Mouse (Mus musculus) embryonic facial prominence, embryonic 13.5 days (tissue): ENCODE data around the gene Zdhhc4. TPM values are rescaled to one million over a fixed set of nuclear protein-coding genes. Genes with fewer than 3 reads are reported as not detected.

Experiments
- ATAC-seq: fragments of 200-750 bp; cut with Nextera tagmentation; 2 replicates; pipeline ENCODE4 v1.8.0; 2017; ENCODE audit warnings: low read depth; ENCODE audit not compliant: insufficient number of reproducible peaks, insufficient read depth, low FRiP score, low TSS enrichment
- H3K27ac ChIP-seq: fragments of 300-500 bp; sonication (generic); 2 replicates; pipeline ENCODE4 v1.5.1; 2015; ENCODE audit warnings: moderate library complexity, mild to moderate bottlenecking, inconsistent platforms
- H3K27me3 ChIP-seq: fragments of 300-500 bp; sonication (generic); 2 replicates; pipeline ENCODE4 v1.6.1; 2015; ENCODE audit warnings: mild to moderate bottlenecking, inconsistent platforms
- H3K36me3 ChIP-seq: fragments of 300-500 bp; sonication (generic); 2 replicates; pipeline ENCODE4 v1.6.1; 2015; ENCODE audit warnings: mild to moderate bottlenecking, inconsistent platforms
- H3K4me1 ChIP-seq: fragments of 300-500 bp; sonication (generic); 2 replicates; pipeline ENCODE4 v1.6.1; 2015; ENCODE audit warnings: inconsistent platforms
- H3K4me2 ChIP-seq: fragments of 300-500 bp; sonication (generic); 2 replicates; pipeline ENCODE4 v1.6.1; 2015; ENCODE audit warnings: moderate library complexity, mild to moderate bottlenecking, inconsistent platforms
- H3K4me3 ChIP-seq: fragments of 300-500 bp; sonication (generic); 2 replicates; pipeline ENCODE4 v1.5.1; 2015; ENCODE audit warnings: mild to moderate bottlenecking, inconsistent platforms
- H3K9ac ChIP-seq: fragments of 300-500 bp; sonication (generic); 2 replicates; pipeline ENCODE4 v1.6.1; 2015; ENCODE audit warnings: mild to moderate bottlenecking, inconsistent platforms
- H3K9me3 ChIP-seq: fragments of 300-500 bp; sonication (generic); 2 replicates; pipeline ENCODE4 v1.6.1; 2016; ENCODE audit warnings: inconsistent platforms
- WGBS: fragments of 180-500 bp; shearing (Covaris S2); methylation state at CpG from one replicate; pipeline ENCODE4 v1.1.7; 2015; ENCODE audit warnings: mixed read lengths; 5-methylcytosine and 5-hydroxymethylcytosine counted together
- polyA plus RNA-seq: library from polyadenylated mRNA; unstranded; fragments of >200 nt; fragmentation: Nextera tagmentation; extraction: Ambion mirVana; gene quantifications from 2 replicates; pipeline ENCODE4 v1.2.1, GENCODE M21; 2015

Gene Zdhhc4
- polyA plus RNA-seq, 1 experiment from 2014 or later: 79.9 TPM

- no peak for ATAC-seq
- Histone ChIP-seq H3K4me3 (no peak overlapping the region), H3K27me3 (peaks cover 17% of the 10 kb centered on the region), H3K9ac (no peak overlapping the region), H3K27ac (no peak overlapping the region), H3K4me2 (no peak overlapping the region), H3K9me3 (no peaks in the 10 kb centered on the region), H3K36me3 (peaks cover 47% of the 10 kb centered on the region), H3K4me1 (peaks cover 11% of the 10 kb centered on the region)
- WGBS: 92% methylated on average over 9 of the region's 9 CpGs
These were observed 31.1 kb downstream of the Zdhhc4 start for GRCm38 (mm10) chr5:143297986-143298385.

- Histone ChIP-seq H3K9me3 (no peaks in the 10 kb centered on the region), H3K27ac (no peak overlapping the region), H3K4me3 (no peak overlapping the region), H3K4me2 (no peak overlapping the region), H3K9ac (no peak overlapping the region), H3K27me3 (peaks cover 44% of the 10 kb centered on the region), H3K36me3 (peaks cover 21% of the 10 kb centered on the region), H3K4me1 (peaks cover 18% of the 10 kb centered on the region)
- 81% methylated on average over 2 of the region's 2 CpGs for WGBS
- ATAC-seq: no peak
These were observed 33.7 kb downstream of the Zdhhc4 start for GRCm38 (mm10) chr5:143295330-143295729.

GRCm38 (mm10) chr5:143294862-143295261 lies 34.2 kb downstream of the Zdhhc4 start:
- Histone ChIP-seq H3K27me3 (peaks cover 48% of the 10 kb centered on the region), H3K9ac (no peak overlapping the region), H3K4me3 (no peak overlapping the region), H3K4me1 (peaks cover 18% of the 10 kb centered on the region), H3K9me3 (no peaks in the 10 kb centered on the region), H3K4me2 (no peak overlapping the region), H3K27ac (no peak overlapping the region), H3K36me3 (peaks cover 16% of the 10 kb centered on the region)
- WGBS: 91% methylated on average over 3 of the region's 3 CpGs
- ATAC-seq: no peak

DNA sequence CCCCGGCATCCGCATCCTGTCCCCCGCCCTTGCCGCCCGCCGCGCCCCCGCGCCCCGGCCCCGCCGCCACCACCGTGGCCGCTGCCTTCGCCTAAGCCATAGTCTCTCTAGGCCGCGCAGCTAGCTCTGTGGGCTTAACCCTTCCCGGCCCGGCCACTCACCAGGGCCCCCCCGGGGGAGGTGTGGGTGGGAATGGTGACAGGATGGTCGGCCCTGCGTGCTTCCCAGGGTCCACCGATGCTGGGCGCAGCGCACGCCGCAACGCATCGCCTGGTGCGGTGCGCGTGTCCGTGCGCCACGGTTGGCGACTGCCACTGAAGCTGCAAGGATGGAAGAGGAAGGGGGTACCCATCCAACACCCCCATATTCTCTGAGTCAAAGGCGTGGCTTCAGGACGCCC lies 35.7 kb downstream of the Zdhhc4 start, which contains the start of gene Zfp853:
Gene Zfp853, minus strand, starts transcription at position 220 of the 400 bp plus-strand sequence.
- peak within 1 kb of the TSS; percentile 77 for H3K9ac ChIP-seq
- 0 out of 2 replicates have a peak, but pooled peaks have one; percentile 38 for ATAC-seq

DNA sequence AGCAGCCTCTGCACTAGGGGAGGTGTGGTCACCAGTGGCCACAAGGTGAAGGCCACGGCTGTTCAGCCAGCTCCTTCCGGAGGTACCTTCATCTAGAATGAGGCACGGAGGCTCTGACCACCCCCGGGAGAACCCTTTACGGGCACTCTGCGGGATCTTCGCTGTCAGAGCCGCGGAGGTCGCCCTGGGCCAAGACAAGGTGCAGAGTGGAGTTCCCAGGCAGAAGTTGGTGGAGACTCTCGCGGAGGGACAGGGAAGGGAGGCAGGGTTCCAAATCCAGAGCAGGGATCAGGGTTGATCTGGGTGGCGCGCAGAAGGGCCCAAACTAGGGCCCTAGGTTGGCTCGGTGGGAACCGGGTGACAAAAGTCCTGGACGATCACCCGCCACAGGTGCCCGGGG lies 36.2 kb downstream of the Zdhhc4 start:
- H3K4me3 ChIP-seq: peak overlapping the region; percentile 58
- H3K36me3 ChIP-seq: no peaks in the 10 kb centered on the region
- 0 out of 2 replicates have a peak overlapping the region, but pooled peaks have one; percentile 4 for H3K27ac ChIP-seq

More for the DNA sequence above, 35.7 kb downstream of the Zdhhc4 start, which contains the start of gene Zfp853:
- peak within 1 kb of the TSS; percentile 95 for H3K4me2 ChIP-seq
- 0 out of 2 replicates have a peak within 1 kb of the TSS, but pooled peaks have one; percentile 4 for H3K27ac ChIP-seq
- H3K9me3 ChIP-seq: no peaks in the 10 kb centered on the region
- peaks cover 22% of the 10 kb centered on the region for H3K4me1 ChIP-seq
- peaks cover 63% of the 10 kb centered on the region for H3K27me3 ChIP-seq
- peak within 1 kb of the TSS; percentile 58 for H3K4me3 ChIP-seq
- peaks cover 1% of the 10 kb centered on the region for H3K36me3 ChIP-seq
- WGBS: under 1% methylated on average over 38 of the region's 38 CpGs

DNA sequence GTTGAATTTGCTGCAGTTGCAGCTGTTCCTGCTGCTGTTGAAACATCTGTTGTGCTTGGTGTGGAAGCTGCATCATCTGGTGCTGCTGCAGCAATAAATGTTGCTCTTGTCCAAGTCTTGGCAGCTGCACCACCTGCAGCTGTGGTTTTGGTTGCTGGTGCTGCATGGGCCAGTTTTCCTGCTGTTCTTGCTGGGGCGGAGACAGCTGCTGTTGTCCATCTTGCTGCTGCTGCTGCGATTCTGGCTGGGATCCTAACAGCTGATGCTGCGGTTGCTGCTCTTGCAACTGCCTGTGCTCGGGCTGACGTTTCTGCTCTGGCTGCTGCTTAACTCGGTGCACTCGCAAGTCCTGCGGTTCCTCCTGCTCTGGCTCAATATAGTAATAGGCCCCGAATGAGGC lies 39.8 kb downstream of the Zdhhc4 start:
- H3K27ac ChIP-seq: no peak overlapping the region
- H3K9me3 ChIP-seq: no peaks in the 10 kb centered on the region
- H3K4me1 ChIP-seq: peaks cover 31% of the 10 kb centered on the region
- 69% methylated on average over 9 of the region's 9 CpGs for WGBS
- H3K36me3 ChIP-seq: no peaks in the 10 kb centered on the region
- H3K27me3 ChIP-seq: peaks cover 100% of the 10 kb centered on the region
- no peak overlapping the region for H3K4me2 ChIP-seq
- H3K9ac ChIP-seq: no peak overlapping the region
- no peak overlapping the region for H3K4me3 ChIP-seq
- ATAC-seq: no peak

More for the DNA sequence above, 36.2 kb downstream of the Zdhhc4 start:
- H3K9ac ChIP-seq: peak overlapping the region; percentile 77
- 2% methylated on average over 19 of the region's 19 CpGs for WGBS
- H3K4me1 ChIP-seq: peaks cover 27% of the 10 kb centered on the region
- no peaks in the 10 kb centered on the region for H3K9me3 ChIP-seq
- ATAC-seq: no peak
- peaks cover 68% of the 10 kb centered on the region for H3K27me3 ChIP-seq
- peak overlapping the region; percentile 95 for H3K4me2 ChIP-seq

GRCm38 (mm10) chr5:143288378-143288911 lies 40.6 kb downstream of the Zdhhc4 start:
- Histone ChIP-seq H3K4me1 (peaks cover 23% of the 10 kb centered on the region), H3K4me3 (peak overlapping the region; percentile 34), H3K4me2 (peak overlapping the region; percentile 57), H3K9me3 (no peaks in the 10 kb centered on the region), H3K27ac (no peak overlapping the region), H3K9ac (peak overlapping the region; percentile 59), H3K27me3 (peaks cover 96% of the 10 kb centered on the region), H3K36me3 (no peaks in the 10 kb centered on the region)
- no peak for ATAC-seq
- WGBS: 11% methylated on average over 9 of the region's 9 CpGs

DNA sequence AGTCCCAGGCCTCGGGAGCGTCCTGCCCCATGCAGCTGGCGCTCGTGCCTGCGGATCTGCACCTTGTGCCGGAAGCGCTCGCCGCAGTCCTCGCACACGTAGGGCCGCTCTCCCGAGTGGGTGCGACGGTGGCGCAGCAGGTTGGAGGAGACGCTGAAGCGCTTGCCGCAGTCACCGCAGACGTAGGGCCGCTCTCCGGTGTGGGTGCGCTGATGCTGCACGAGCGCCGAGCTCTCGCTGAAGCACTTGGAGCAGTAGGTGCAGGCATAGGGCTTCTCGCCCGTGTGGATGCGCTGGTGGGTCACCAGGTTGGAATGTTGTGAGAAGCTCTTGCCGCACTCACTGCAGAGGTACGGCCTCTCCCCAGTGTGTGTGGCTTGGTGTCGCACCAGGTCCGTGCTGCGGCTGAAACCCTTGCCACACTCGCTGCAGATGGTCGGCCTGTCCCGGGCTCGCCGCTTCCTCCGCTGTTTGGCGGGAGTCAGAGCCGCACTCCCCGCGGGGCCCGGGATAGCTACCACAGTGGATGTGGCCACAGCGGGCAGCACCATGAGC lies 41.2 kb downstream of the Zdhhc4 start:
- H3K27me3 ChIP-seq: peaks cover 90% of the 10 kb centered on the region
- WGBS: 3% methylated on average over 48 of the region's 48 CpGs

GRCm38 (mm10) chr5:143284762-143285161 lies 44.3 kb downstream of the Zdhhc4 start:
- Histone ChIP-seq H3K27ac (no peak overlapping the region), H3K4me3 (no peak overlapping the region), H3K27me3 (peaks cover 71% of the 10 kb centered on the region), H3K9me3 (no peaks in the 10 kb centered on the region), H3K4me1 (peaks cover 13% of the 10 kb centered on the region), H3K4me2 (no peak overlapping the region), H3K9ac (no peak overlapping the region), H3K36me3 (no peaks in the 10 kb centered on the region)
- 45% methylated on average over 6 of the region's 6 CpGs for WGBS
- no peak for ATAC-seq

More for the DNA sequence above, 41.2 kb downstream of the Zdhhc4 start:
- ATAC-seq: no peak
- no peaks in the 10 kb centered on the region for H3K9me3 ChIP-seq
- peak overlapping the region; percentile 34 for H3K4me3 ChIP-seq
- H3K4me2 ChIP-seq: peak overlapping the region; percentile 57
- peaks cover 18% of the 10 kb centered on the region for H3K4me1 ChIP-seq
- H3K36me3 ChIP-seq: no peaks in the 10 kb centered on the region
- peak overlapping the region; percentile 59 for H3K9ac ChIP-seq
- no peak overlapping the region for H3K27ac ChIP-seq

GRCm38 (mm10) chr5:143279247-143279646 lies 49.8 kb downstream of the Zdhhc4 start:
- H3K9ac ChIP-seq: no peak overlapping the region

DNA sequence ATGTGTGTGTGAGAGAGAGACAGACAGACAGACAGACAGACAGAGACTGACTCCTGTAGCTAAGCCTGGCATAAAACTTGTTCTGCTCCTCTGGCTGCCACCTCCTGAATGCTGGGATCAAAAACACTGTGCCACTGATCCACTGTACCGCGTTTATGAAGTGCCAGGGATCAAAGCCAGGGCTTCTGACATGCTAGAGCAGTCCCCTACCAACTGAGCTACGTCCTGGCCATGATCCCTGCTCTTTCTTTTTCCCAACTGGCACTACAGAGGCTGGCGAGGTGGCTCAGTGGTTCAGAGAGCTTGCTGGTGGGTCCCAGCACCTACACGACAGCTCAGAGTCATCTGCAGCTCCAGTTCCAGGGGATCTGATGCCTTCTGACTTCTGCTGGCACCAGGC lies 53.3 kb downstream of the Zdhhc4 start:
- no peak overlapping the region for H3K27ac ChIP-seq
- peaks cover 8% of the 10 kb centered on the region for H3K4me1 ChIP-seq
- ATAC-seq: no peak
- H3K36me3 ChIP-seq: no peaks in the 10 kb centered on the region
- peaks cover 34% of the 10 kb centered on the region for H3K27me3 ChIP-seq
- 48% methylated on average over 5 of the region's 5 CpGs for WGBS
- no peaks in the 10 kb centered on the region for H3K9me3 ChIP-seq
- H3K9ac ChIP-seq: no peak overlapping the region
- H3K4me2 ChIP-seq: no peak overlapping the region
- no peak overlapping the region for H3K4me3 ChIP-seq

More at GRCm38 (mm10) chr5:143279247-143279646, 49.8 kb downstream of the Zdhhc4 start:
- no peak for ATAC-seq
- no peaks in the 10 kb centered on the region for H3K36me3 ChIP-seq
- H3K27me3 ChIP-seq: peaks cover 45% of the 10 kb centered on the region
- no peak overlapping the region for H3K27ac ChIP-seq
- no peaks in the 10 kb centered on the region for H3K4me1 ChIP-seq
- H3K9me3 ChIP-seq: no peaks in the 10 kb centered on the region
- H3K4me3 ChIP-seq: no peak overlapping the region
- H3K4me2 ChIP-seq: no peak overlapping the region
- WGBS: 29% methylated on average over 10 of the region's 10 CpGs
